Mouse (Mus musculus) embryo, embryonic 11.5 days (tissue): ENCODE measurements around the gene Stk32b.

Experiments used
- DNase-seq: peaks from one replicate; pipeline ENCODE4 v3.0.0-alpha.2; 2012; ENCODE audit warnings: low read depth, low spot score

The Stk32b gene

DNA sequence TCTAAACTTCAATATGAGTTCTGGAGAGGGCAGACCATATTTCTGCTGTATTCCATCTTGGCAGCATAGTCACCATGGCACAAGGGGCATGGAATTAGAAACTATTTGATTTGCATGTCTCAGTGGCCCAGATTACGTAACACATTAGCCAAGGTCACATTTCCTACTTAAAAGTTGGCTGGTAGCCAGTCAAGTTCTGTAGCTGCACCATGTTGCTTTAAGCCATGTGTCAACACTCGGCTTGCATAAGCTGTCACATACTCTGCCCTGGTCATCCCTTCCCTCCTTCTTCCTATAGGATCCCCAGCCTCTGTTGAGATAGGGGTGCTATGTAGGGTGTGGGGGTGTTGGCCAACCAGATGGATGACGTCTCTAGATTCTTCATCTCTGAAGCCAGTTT lies 196.5 kb downstream of the Stk32b start:
- DNase-seq, result no peak

DNA sequence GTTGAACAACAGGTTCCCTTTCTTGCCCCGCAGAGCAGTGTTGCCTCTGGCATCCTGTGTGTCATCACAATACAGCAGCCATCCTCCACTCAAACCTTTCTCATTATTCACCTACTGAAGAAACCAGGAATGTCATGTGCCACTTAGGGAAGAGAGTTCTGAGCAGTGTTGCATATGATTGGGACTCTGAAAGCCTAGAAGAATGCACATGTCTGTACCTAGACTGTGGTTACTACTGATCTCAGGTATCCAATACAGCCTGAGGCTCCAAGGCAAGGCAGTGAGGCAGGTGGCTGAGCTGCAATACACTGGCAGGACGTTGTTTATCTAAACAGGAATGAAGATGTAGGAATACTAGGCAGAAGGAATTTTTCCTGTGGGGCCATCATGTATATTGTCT lies 204.5 kb downstream of the Stk32b start:
- no peak for DNase-seq

DNA sequence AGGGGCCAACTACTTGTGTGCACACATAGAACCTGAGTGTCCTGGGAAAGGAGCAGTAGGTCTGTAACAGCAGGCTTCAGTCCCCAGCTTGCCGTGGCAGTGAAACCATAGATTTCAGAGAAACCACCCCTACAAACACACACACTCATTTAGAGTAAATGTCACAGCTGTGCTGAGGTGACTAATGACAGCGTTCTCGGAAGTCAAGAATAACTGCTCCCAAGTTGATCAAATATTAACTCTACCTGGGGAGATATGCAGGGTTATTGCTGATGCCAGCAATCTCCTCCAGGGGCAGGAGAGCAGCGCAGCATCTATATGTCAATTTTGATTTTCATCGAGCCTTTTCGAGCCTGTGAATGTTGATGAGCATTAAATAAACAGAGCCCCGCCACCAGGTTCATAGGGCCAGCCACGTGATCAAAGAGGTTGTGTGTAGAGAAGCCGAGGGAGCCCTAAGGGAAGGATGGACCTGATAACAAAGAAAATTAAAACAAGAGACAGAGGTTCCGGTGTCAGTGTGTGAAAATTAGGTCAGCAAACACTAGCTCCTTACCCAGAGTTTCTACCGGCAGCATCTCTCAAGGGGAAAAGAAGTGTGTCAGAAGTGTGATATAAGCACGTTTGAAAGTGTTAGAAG lies 210.0 kb downstream of the Stk32b start:
- no peak for DNase-seq

DNA sequence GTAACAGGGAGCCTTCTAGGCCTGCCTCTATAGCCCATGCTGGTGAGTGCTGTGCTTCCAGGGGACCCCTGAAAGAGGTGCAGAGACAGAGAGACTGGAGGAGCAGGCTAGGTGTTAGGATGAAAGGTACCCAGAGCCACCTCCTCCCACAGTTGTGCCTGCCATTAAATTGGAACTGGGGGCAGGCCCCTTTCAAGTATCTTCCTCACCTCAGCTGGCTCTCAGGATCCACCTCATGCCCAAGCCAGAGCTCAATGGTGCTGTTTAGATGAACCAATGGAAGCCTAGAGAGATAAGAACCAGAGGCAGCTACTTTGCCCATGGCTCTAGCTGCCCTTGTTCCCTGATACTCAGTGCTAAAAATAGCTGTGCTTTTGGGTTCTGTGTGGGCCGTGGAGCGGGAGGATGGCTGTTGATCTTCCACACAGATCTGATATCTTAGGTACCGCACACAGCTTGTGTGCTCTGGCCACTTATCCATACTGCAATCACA lies 221.9 kb downstream of the Stk32b start:
- DNase-seq, result no peak

DNA sequence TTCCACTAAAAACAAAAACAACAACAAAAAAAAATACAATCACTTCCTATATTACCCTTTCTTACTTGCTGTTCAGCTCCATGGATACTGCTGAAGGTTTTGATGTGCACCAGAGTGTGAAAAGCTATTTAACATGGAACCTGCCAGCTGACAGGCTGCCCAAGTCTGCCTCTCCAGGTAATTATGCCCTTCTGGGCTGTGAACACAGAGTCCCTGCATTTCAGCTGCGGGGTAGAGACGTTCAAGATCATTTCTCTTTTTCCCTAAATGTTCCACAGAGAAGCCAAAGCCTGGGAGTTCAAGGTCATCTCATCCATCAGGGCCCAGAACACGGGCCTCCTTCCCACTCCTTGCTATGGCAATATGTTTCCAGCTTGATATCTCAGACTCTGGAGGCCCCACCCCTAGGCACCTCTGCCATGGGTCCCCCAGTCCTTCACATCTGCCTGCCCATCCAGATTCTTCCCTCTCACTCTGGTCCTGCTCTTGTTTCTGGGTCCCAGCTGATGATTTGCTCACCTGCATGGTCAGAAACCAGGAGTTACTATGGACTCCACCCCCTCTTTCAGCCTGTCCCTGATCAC lies 244.9 kb downstream of the Stk32b start:
- DNase-seq, result no peak

DNA sequence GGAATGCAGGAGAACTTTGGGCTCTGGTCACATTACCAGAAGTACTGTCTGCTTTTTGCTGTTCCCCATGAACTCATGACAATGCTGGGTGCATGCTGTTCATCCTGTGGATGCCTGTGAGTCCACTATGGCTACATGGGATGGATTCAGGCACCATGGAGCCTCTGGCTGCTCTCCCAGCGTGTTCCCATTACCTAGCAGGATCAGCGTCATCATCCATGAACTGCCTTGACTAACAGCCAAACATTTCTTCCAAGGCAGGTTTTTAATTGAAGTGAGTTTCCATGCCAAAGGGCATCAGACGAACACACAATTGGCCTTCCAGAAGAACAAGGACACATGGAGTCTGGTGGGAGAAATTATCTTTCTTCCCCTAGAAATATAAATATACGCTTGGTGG lies 245.4 kb downstream of the Stk32b start:
- no peak for DNase-seq

DNA sequence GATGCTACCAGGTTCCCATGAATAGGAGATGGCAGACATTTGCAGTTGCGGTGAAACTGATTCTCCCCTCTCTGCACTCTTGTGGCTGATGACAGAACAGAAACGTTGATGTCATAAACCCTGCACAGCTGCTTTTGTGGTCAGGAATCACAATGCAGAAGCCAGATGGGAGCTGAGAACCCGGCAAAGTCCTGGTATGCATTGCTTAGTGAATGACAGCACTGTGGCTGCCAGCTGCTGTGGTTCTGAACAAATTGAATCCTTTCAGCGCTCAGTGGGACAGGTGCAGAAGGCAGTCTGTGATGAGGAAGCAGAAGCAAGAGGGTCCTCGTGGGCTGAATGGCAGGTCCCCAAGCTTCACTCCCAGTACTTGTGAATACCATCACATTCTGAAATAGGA lies 247.9 kb downstream of the Stk32b start:
- DNase-seq, result no peak

DNA sequence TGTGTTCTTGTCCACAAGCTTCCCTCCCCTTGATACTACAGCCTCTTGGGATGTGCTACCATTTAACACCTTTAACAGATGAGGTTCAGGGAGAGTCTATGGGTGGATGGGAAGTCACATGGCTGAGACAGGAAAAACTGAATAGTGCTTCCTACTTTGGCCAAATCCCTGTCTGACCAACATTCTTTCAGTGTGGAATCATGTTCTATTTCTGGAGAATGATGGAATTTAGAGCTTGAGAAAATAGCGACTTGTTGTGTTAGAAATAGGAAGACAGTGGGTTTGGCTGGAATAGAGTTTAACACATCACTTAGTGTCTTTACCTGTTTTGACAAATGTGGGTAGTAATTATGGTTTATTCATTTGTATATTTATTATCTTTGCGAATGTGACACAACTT lies 249.3 kb downstream of the Stk32b start:
- DNase-seq, result no peak

DNA sequence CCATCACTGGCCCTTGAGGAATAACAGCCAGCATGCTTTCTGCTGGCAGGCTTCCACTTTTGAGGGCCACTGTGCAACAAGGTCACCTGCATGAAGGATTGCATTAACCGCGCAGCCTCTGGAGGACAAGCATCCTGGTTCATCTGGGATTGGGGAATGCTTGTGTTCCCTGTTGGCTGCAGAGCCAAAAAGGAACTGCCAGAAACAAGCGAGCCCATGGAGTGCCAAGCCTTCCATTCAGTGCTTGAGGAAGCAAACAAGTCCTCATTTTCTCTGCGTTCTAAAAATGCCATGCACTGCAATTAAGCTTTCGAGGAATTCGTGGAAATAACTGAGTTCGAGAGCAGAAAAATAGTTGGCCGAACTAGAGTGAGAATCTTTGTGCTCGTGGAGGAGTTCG lies 251.5 kb downstream of the Stk32b start:
- DNase-seq, result no peak

DNA sequence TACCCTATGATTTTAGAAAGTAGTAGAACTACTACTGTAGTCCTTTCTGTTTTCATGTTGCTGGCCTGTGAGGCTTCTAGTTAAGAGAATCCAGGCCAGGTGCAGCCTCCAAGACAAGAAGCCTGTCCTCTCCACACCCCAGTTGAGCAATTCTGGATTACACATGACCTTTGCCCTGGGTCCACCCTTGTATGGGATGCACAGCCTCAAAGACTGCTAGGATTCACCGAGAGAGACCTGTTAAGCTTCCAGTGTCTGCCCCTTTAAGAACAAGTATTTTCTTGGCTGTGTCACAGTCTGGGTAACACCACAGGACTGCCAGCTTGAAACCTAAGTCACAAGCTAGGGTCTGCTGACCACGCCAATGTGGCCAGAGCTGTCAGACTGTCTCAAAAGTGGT lies 258.7 kb downstream of the Stk32b start:
- DNase-seq, result no peak

DNA sequence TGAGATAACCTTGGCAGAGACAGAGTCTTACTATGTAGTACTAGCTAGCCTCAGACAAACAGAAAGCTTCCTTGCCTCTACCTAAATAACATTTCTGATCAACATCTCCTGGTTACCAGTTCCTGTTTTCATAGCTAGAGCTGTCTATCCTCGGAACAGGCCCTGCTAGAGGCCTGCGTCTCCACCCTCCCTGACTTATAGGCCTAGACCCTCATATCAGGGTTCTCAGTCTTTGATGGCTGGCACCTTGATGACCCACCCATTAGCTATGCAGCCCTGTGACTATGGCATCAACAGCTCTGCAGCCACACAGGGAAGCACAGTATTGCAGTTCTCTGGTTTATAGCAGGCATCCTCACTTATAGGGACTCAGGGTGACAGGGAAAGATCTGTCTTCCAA lies 259.1 kb downstream of the Stk32b start:
- DNase-seq, result no peak

DNA sequence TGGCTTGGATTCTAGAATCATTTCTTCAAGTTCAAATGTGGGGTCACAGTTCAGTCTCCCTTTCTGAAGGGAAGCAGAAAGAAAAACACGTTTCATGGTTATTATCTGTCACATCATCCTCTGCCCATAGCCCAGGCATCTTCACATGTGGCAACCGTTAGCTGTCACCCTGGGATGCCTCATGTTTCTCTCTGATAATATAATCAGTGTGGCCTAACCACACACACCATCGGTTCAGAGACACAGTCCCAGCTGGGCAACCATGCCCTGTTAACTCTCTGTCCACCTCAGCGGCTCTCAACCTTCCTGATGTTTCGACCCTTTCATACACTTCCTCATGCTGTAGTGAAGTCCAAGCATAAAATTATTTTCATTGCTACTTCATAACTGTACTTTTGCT lies 259.8 kb downstream of the Stk32b start:
- DNase-seq, result no peak

DNA sequence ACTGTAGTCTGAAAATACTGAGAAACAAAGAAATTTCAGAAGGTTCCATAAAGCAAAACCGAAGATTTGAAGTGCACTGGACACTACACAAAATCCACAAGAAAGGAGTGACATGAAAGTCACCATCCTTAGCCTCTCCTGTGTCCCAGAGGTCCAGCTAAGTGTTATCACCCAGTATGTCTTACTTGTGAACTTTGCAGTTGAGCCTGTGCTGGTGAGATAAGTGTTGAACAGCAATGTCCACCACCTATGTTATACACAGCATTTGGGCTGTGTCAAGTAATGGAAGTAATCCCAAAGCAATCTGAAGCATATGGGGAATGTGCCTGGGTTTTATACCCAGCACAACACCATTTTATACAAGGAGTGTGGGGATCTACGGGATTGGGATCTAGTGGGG lies 260.4 kb downstream of the Stk32b start:
- DNase-seq, result no peak

DNA sequence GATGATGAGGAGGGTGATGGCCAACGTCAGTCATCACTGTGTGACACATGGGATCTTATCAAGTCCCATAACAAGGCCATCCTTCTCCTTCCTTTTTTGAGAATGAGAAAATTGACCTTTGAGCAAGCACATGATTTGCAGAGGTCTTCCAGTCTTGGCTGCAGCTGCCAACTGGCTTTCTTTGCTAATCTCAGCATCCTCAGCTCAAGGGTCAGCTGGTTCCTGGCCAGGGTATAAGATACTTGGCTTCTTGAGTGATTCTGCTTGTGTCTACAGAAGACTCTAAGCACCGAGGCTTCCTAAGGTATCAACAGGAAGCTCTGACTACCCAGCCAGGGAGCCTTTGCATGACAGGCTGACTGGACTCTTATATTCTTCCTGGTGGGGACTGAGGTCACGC lies 269.4 kb downstream of the Stk32b start:
- no peak for DNase-seq

DNA sequence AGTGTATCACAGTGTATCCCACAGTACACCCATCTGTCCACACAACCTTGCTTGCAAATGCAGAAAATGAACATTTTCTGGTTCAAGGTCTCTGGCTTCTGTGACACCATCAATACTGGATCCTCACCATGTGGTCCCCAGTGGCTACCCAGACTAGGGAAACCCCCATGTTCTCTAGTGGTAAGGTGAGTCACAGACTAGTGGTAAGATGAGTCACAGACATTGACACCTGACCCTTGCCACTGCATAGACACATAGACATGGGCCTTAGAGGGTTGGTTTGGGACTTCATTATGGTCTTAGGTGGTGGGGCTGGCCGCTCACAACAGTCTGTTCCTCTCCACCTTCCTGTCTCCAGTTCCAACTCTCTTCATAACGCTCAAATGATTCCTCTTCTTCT lies 274.2 kb downstream of the Stk32b start:
- no peak for DNase-seq

DNA sequence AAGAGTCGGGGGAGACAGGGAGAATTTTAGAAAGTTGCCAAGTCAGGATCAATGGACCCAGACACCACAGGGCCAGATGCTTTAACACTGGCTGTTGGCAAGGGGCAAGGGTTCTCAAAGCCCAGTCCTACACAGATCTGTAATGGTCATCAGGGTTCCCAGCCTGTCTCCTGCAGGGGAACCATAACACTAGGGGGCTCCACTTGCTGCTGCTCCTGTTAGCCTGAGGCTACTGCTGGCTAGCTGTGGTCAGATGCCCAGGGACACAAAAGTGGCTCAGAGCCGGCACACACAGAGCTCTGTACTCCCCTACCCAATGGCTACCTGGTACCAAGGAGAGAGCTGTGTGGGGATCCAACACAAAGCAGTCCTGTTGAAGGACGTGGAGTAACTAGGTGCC lies 281.6 kb downstream of the Stk32b start:
- DNase-seq, result no peak

DNA sequence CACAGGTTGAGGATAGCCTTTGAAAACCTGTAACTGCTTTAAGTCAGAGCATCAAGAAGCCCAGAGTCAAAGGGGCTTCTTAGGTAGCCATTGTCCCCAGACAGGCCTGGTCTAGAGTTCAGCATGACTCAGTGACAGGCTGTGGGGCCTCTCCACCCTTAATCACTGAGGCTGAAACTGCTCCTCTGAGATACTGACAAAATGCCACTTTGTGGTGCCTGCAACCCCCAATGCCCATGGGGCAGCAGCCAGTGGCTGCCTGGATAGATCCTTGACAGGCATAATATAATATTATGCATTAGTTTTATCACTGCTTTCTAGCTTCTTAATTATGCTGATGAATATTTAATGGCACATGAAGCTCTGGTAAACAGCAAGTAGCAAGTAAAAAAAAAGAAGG lies 289.8 kb downstream of the Stk32b start:
- no peak for DNase-seq

DNA sequence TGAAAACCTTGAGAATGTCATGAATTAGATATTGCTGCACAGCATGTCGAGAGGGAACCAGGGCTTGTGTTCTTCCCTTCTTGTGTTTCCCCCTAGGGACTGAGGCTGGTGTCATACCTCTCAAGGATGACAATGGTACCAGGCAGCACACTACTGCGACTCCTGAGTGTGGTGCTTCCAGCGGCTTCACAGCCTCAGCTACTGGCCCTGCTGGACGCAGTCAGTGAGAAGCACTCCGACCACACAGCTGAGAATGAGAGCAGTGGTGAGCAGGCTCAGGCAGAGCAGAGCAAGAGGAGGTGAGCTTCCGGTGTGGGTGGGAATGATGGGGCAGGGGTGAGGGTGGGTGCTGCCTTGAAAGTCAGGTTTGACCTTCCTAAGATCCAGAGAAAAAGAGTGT lies 297.9 kb downstream of the Stk32b start:
- DNase-seq, result no peak
